Mouse (Mus musculus): ENCODE results near the gene Sesn1.
"Not testable (repeated sequence)": the region's sequence is repeated elsewhere in the genome, so short reads cannot be mapped to it uniquely, and the experiment has no call there.

The Sesn1 gene

DNA sequence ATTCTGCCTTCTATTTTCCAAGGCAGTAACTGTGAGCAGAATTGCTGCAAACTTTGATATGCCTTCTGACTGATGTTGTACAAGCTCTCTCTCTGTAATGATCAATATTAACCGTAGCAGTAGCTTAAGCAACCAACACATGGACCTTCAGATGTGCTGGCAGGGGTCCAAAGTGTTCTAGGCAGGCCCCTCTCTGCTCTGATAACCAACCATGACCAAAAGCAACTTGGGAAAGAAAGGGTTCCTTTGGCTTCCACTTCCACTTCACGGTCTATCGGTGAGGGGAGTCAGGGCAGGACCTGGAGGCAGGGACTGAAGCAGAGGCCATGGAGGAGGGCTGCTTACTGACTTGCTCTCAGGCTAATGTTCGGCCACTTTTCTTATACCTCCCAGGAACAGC lies 121.2 kb downstream of the Sesn1 start:
- DNase-seq: peak; percentile 68 to 72

DNA sequence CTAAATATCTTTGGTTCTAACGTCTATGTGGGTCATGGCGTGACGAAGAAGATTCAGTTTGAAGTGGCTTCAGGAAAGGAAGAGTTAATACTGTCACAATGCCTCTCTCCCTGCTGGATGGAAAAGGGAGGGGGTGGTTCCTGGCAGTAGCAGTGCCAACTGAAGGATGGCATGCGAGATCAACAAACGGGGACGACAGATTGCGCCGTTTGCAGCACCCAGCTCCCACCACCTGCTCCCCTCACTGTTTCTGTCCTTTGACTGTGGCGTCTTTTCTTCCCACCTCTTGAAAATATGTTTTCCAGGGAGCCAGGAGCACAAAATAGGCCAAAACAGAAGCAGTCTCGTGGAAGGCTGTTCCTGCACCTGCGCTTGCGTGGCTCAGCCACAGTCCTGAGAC lies 122.2 kb downstream of the Sesn1 start:
- peak; percentile 91 to 94 for DNase-seq

- DNase-seq: peak; percentile 35 to 49
Measured at GRCm38 (mm10) chr10:41932943-41933342, 123.2 kb downstream of the Sesn1 start.

DNA sequence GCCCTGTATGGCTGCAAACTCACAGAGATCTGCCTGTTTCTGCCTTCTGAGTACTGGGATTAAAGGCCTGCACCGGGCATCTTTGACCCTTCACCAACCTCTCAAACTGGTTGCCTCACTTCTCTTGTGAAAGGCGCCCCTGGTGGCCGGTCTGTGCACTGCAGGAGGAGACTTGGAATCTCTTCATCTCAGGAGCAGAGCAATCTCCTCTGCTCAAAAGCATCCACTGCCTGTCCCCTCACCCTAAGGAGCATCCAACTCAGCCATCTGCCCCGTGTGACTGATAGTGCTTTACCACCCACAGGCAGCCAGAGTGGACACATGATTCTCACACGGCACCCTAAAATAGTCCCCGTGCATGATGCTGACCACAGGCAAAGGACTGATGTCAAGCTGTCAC lies 123.8 kb downstream of the Sesn1 start:
- DNase-seq: peak; percentile 84 to 90

GRCm38 (mm10) chr10:41934633-41935475 lies 125.1 kb downstream of the Sesn1 start:
- DNase-seq: peak; percentile 96 to 98

DNA sequence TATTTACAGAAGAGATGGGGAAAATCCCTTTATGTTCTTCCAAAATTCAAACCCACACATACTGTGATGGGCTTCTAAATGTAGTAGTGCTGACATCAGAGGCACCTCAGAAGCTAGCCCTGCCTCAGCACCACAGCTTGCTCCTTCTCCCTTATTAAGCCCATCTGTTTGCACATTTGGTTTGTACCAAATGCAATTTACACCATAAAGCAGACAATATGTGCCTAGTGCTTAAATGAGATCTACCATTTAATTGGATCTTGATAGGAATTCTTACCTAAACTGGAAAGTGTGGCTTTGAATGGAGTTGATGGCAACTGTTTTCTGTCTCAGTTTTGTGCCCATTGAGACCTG lies 125.7 kb downstream of the Sesn1 start:
- no peak for DNase-seq

- DNase-seq: peak; percentile 60 to 71
Measured at GRCm38 (mm10) chr10:41936100-41936499, 126.4 kb downstream of the Sesn1 start.

DNA sequence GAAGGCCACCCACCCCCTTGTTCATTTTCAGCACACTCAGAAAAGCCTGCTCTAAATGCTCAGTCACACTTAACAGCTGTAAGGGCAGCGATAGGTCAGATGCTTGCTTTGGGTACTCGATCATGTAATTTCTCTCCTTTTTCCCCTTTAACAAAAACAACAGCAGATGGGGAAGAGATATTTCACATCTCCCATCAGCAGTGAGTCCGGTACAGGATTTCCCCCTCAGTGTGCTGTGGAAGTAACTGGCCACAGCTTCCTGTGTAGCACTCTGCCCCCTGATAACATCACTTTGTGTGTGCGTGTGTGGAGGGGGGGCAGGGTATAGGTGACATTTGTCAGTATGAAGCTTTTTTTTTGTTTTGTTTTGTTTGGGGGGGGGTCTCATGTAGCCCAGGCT lies 127.4 kb downstream of the Sesn1 start:
- DNase-seq: no peak

DNA sequence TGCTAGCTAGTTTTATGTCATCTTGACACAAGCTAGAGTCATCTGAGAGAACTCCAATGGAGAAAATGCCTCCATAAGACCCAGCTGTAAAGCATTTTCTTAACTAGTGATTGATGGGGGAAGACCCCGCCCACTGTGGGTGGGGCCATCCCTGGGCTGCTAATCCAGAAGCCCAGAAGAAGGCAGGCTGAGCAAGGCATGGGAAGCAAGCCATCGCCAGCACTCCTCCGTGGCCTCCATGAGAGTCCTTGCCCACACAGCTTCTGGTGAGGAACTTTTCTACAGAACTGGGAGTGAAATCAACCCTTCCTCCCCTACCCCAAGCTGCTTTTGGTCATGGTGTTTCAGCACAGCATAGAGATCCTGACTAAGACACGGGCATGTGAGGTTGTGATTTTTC lies 129.4 kb downstream of the Sesn1 start:
- DNase-seq: peak in 1 of 2 experiments; percentile 19

- DNase-seq: not testable (repeated sequence)
Measured at GRCm38 (mm10) chr10:41952354-41952753, 142.6 kb downstream of the Sesn1 start.

- DNase-seq: no peak
Measured at GRCm38 (mm10) chr10:41952850-41953527, 143.3 kb downstream of the Sesn1 start.

DNA sequence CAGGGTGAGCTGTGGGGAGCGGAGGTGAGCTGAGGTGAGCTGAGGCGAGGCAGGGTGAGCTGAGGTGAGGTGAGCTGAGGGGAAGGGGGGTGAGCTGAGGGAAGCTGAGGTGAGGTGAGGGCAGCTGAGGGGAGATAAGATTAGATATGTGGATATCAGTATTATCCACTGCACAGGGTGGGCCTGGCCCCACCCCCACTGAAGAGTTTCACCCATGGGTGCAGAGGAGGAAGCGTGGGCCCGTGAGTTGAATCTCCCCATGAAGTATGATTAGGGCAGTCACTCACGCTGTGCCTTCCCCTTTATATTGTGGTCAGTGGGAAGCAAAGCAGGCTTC lies 143.8 kb downstream of the Sesn1 start:
- DNase-seq: no peak

DNA sequence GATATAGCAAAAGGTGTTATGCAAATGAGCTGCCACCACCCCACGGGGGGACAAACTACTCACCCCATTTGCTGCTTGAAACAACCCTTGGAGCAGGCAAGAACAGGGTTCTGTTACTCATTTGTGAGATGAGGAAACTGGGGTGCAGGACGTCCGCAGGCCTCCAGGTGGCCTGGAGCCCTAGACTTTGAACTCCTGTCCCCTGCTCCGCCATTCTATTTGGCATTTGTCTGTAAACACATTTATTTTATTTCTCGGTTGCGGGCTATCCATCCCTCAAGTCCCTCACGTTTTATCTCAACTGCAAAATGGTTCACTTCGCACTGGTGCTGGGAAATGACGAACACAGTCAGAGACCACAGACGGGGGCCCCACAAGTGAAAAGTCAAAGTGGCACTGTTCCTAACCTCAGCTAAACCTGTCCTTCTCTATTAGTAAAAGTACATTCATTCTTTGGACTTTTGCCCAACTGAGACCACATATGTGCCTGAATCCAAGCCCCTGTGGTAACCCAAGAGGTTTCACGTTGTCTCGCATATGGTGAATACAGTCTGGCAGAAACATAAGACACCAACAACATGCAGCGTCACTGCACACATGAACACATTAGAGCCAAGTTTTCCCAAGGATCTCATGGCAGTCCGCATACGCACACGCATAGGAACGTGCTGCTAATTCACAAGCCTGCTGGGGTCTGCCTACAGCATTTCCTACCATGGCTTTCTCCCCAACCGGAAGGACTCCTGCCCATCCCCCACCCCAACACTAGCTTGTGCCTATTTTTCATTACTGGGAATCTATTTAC lies 147.9 kb downstream of the Sesn1 start:
- DNase-seq: peak; percentile 61 to 73

All from cerebellum, postnatal 10 days (tissue).